Mouse (Mus musculus): Measurements from ENCODE around the gene Ankib1. TPM values are rescaled to one million over a fixed set of nuclear protein-coding genes. Genes with fewer than 3 reads are reported as not detected.

Ankib1 gene
- polyA plus RNA-seq, 1 experiment = 0.35 TPM

- H3K4me1 ChIP-seq (ENCODE audit: control insufficient read depth) = no peaks in the 10 kb centered on the region
- peaks cover 31% of the 10 kb centered on the region for H3K36me3 ChIP-seq (ENCODE audit: control insufficient read depth)
- H3K9me3 ChIP-seq (ENCODE audit: control insufficient read depth, low read length) = no peaks in the 10 kb centered on the region
Observed at GRCm38 (mm10) chr5:3728820-3729219, 73.9 kb downstream of the Ankib1 start.

GRCm38 (mm10) chr5:3725491-3725890, 77.2 kb downstream of the Ankib1 start:
- Histone ChIP-seq H3K9me3 (ENCODE audit: control insufficient read depth, low read length) (no peaks in the 10 kb centered on the region), H3K36me3 (ENCODE audit: control insufficient read depth) (peaks cover 43% of the 10 kb centered on the region)
- TF ChIP-seq GATA1 (IDR thresholded peaks at IDR 0.05; ENCODE audit: low read length) = no peak
- TF ChIP-seq TAL1 (IDR thresholded peaks at IDR 0.05; ENCODE audit: low read length) = no peak

More at GRCm38 (mm10) chr5:3728820-3729219, 73.9 kb downstream of the Ankib1 start:
- TF ChIP-seq GATA1 (IDR thresholded peaks at IDR 0.05; ENCODE audit: low read length) (no peak), TAL1 (IDR thresholded peaks at IDR 0.05; ENCODE audit: low read length) (no peak)
- H3K27me3 ChIP-seq (ENCODE audit: control insufficient read depth) = no peaks in the 10 kb centered on the region
- H3K4me3 ChIP-seq (replicated peaks) = no peak overlapping the region

DNA sequence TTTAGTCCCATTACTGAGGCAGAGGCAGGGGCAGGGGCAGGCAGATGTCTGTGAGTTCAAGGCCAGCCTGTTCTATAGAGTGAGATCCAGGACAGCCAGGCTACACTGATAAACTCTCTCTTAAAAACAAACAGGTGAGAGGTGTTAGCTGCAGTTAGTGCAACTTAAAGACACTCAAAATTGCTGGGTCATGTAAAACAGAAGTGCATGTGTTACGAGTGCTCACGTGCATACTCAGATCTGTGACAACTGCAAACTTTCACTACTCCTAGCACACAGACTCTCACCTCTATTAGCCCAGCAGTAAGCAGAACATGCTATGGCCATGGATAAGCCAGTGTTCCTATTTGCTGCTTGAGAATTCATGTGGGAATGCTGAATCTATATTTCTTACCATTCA, 79.3 kb downstream of the Ankib1 start:
- H3K36me3 ChIP-seq (ENCODE audit: control insufficient read depth) = peaks cover 51% of the 10 kb centered on the region
- H3K4me1 ChIP-seq (ENCODE audit: control insufficient read depth) = peaks cover 8% of the 10 kb centered on the region
- no peaks in the 10 kb centered on the region for H3K27me3 ChIP-seq (ENCODE audit: control insufficient read depth)
- TF ChIP-seq GATA1 (IDR thresholded peaks at IDR 0.05; ENCODE audit: low read length) (no peak), TAL1 (IDR thresholded peaks at IDR 0.05; ENCODE audit: low read length) (no peak)
- H3K4me3 ChIP-seq (replicated peaks) = no peak overlapping the region
- H3K9me3 ChIP-seq (ENCODE audit: control insufficient read depth, low read length) = no peaks in the 10 kb centered on the region

More at GRCm38 (mm10) chr5:3725491-3725890, 77.2 kb downstream of the Ankib1 start:
- Histone ChIP-seq H3K4me1 (ENCODE audit: control insufficient read depth) (peaks cover 8% of the 10 kb centered on the region), H3K27me3 (ENCODE audit: control insufficient read depth) (no peaks in the 10 kb centered on the region), H3K4me3 (replicated peaks) (no peak overlapping the region)

- no peaks in the 10 kb centered on the region for H3K9me3 ChIP-seq (ENCODE audit: control insufficient read depth, low read length)
- no peak overlapping the region for H3K4me3 ChIP-seq (replicated peaks)
- H3K27me3 ChIP-seq (ENCODE audit: control insufficient read depth) = no peaks in the 10 kb centered on the region
- H3K4me1 ChIP-seq (ENCODE audit: control insufficient read depth) = peaks cover 8% of the 10 kb centered on the region
- peaks cover 48% of the 10 kb centered on the region for H3K36me3 ChIP-seq (ENCODE audit: control insufficient read depth)
- TF ChIP-seq GATA1 (IDR thresholded peaks at IDR 0.05; ENCODE audit: low read length) (no peak), TAL1 (IDR thresholded peaks at IDR 0.05; ENCODE audit: low read length) (no peak)
Observed at GRCm38 (mm10) chr5:3722873-3723272, 79.9 kb downstream of the Ankib1 start.

- peaks cover 47% of the 10 kb centered on the region for H3K36me3 ChIP-seq (ENCODE audit: control insufficient read depth)
- TF ChIP-seq GATA1 (IDR thresholded peaks at IDR 0.05; ENCODE audit: low read length) = no peak
- no peak for TF ChIP-seq TAL1 (IDR thresholded peaks at IDR 0.05; ENCODE audit: low read length)
- no peak overlapping the region for H3K4me3 ChIP-seq (replicated peaks)
- H3K9me3 ChIP-seq (ENCODE audit: control insufficient read depth, low read length) = no peaks in the 10 kb centered on the region
- peaks cover 8% of the 10 kb centered on the region for H3K4me1 ChIP-seq (ENCODE audit: control insufficient read depth)
- no peaks in the 10 kb centered on the region for H3K27me3 ChIP-seq (ENCODE audit: control insufficient read depth)
Observed at GRCm38 (mm10) chr5:3719371-3719770, 83.4 kb downstream of the Ankib1 start.

DNA sequence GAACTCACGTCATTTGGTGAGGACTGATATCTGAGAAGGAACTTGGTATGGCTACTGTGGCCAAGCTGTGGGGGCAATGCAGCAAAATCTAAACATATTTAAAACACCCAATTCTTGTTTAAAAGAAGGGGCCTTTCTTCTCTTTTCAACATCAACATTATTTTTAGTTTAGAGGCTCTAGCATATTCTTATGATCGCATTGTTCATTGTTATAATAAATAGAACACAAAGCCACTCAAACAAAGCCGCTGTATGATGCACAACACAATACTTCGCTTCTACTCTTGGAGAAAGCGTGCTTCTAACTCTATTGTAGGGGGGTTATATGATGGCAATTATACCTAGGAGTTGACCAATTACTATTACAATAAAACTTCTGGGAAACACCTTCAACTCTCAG, 86.9 kb downstream of the Ankib1 start:
- no peaks in the 10 kb centered on the region for H3K27me3 ChIP-seq (ENCODE audit: control insufficient read depth)
- H3K4me3 ChIP-seq (replicated peaks) = no peak overlapping the region
- H3K9me3 ChIP-seq (ENCODE audit: control insufficient read depth, low read length) = no peaks in the 10 kb centered on the region
- H3K4me1 ChIP-seq (ENCODE audit: control insufficient read depth) = no peaks in the 10 kb centered on the region
- peaks cover 39% of the 10 kb centered on the region for H3K36me3 ChIP-seq (ENCODE audit: control insufficient read depth)
- TF ChIP-seq TAL1 (IDR thresholded peaks at IDR 0.05; ENCODE audit: low read length) (no peak), GATA1 (IDR thresholded peaks at IDR 0.05; ENCODE audit: low read length) (no peak)

- Histone ChIP-seq H3K4me1 (ENCODE audit: control insufficient read depth) (no peaks in the 10 kb centered on the region), H3K36me3 (ENCODE audit: control insufficient read depth) (peaks cover 41% of the 10 kb centered on the region), H3K9me3 (ENCODE audit: control insufficient read depth, low read length) (no peaks in the 10 kb centered on the region), H3K27me3 (ENCODE audit: control insufficient read depth) (no peaks in the 10 kb centered on the region), H3K4me3 (replicated peaks) (no peak overlapping the region)
- TF ChIP-seq TAL1 (IDR thresholded peaks at IDR 0.05; ENCODE audit: low read length) (no peak), GATA1 (IDR thresholded peaks at IDR 0.05; ENCODE audit: low read length) (no peak)
Observed at GRCm38 (mm10) chr5:3702180-3702579, 100.5 kb downstream of the Ankib1 start.

GRCm38 (mm10) chr5:3700025-3700424, 102.7 kb downstream of the Ankib1 start:
- Histone ChIP-seq H3K9me3 (ENCODE audit: control insufficient read depth, low read length) (no peaks in the 10 kb centered on the region), H3K36me3 (ENCODE audit: control insufficient read depth) (peaks cover 46% of the 10 kb centered on the region), H3K4me3 (replicated peaks) (no peak overlapping the region), H3K27me3 (ENCODE audit: control insufficient read depth) (no peaks in the 10 kb centered on the region), H3K4me1 (ENCODE audit: control insufficient read depth) (no peaks in the 10 kb centered on the region)
- no peak for TF ChIP-seq TAL1 (IDR thresholded peaks at IDR 0.05; ENCODE audit: low read length)
- TF ChIP-seq GATA1 (IDR thresholded peaks at IDR 0.05; ENCODE audit: low read length) = no peak

DNA sequence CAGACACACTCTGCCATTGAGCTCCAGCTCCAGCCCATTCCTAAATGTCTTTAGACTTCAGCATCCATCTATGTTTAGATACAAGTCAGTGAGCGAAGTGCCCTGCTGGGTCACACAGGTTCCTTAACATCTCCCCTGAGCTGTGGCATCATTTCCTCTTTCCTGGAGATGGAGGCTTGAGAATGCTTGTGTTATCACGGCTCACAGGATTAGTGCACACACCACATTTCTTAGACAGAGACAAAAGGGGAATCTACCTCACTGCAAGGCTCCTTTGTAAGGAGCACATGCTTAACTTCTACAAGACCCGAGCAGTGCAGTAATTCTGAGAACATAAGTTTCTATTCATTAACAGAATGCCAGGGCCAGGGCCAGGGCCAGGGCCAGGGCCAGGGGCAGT, 106.7 kb downstream of the Ankib1 start:
- TF ChIP-seq TAL1 (IDR thresholded peaks at IDR 0.05; ENCODE audit: low read length) (no peak), GATA1 (IDR thresholded peaks at IDR 0.05; ENCODE audit: low read length) (no peak)
- peaks cover 64% of the 10 kb centered on the region for H3K36me3 ChIP-seq (ENCODE audit: control insufficient read depth)

DNA sequence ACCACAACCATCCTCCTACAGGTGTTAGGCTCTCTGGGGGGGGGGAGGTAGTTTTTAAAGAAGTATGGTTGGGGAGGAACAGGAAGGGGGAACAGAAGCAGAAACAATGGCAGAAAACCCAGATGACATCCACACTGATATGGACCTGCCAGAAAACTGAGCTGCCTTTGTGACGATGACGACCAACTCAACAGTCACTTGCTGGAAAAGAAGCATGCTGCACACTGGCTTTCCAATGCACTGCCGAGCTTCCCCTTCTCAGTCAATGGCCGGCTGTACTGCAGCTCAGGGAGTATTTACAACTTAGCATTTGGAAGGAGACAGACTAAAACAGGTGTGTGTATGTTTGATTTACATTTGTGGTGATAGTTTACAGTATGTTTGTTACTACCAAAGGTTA, 107.5 kb downstream of the Ankib1 start:
- H3K4me1 ChIP-seq (ENCODE audit: control insufficient read depth) = no peaks in the 10 kb centered on the region
- TF ChIP-seq GATA1 (IDR thresholded peaks at IDR 0.05; ENCODE audit: low read length) (no peak), TAL1 (IDR thresholded peaks at IDR 0.05; ENCODE audit: low read length) (no peak)
- H3K4me3 ChIP-seq (replicated peaks) = no peak overlapping the region
- H3K27me3 ChIP-seq (ENCODE audit: control insufficient read depth) = no peaks in the 10 kb centered on the region
- H3K36me3 ChIP-seq (ENCODE audit: control insufficient read depth) = peaks cover 59% of the 10 kb centered on the region
- H3K9me3 ChIP-seq (ENCODE audit: control insufficient read depth, low read length) = no peaks in the 10 kb centered on the region

More for the DNA sequence above, 106.7 kb downstream of the Ankib1 start:
- Histone ChIP-seq H3K9me3 (ENCODE audit: control insufficient read depth, low read length) (no peaks in the 10 kb centered on the region), H3K27me3 (ENCODE audit: control insufficient read depth) (no peaks in the 10 kb centered on the region), H3K4me1 (ENCODE audit: control insufficient read depth) (no peaks in the 10 kb centered on the region), H3K4me3 (replicated peaks) (no peak overlapping the region)
